Mouse (Mus musculus): ENCODE data around the gene Actn4. TPM values are rescaled to one million over a fixed set of nuclear protein-coding genes. Genes with fewer than 3 reads are reported as not detected.

Actn4 gene
- total RNA-seq, 4 experiments from 2014 or later: 57.8 to 82.0 (median 75.8) TPM

DNA sequence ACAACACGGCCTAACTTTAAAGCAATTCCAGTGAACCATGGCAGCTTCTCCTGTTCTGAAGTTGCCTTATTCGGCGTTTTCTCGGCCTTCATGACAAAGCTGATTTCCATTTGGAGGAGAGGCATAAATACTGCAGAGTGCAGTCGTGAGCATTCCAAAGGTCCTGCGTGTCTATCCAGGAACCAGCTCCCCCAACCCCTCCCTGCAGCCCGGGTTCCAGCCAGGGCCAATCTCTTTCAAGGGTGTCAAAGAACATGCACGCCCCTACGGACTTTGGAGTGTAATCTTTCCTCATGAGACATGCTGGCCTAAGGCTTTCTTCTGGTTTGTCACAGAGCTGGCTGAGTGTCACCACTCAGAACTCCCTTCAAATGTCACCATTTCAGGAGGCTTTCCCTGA is 36.8 kb downstream of the Actn4 start:
- DNase-seq (ENCODE audit: low spot score): no peak

DNA sequence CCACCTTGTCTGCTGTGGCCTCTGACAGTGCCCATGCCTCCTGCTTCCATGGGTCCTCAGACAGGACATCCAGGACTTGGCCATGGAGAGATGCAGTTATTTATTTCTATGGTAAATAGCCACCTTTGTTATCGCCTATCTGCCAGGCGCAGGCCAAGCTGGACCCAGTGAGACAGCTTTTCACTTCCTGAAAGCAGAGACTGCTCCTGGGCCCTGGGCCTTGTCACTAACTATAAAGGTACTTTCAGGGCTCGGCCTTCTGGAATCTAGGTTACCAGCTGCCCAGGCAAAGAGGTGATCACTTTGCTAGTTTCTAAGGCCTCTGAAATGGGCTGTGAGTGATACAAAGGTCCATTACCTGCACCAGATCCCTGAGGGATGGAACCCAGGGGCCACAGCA is 37.3 kb downstream of the Actn4 start:
- no peak for DNase-seq (ENCODE audit: low spot score)

DNA sequence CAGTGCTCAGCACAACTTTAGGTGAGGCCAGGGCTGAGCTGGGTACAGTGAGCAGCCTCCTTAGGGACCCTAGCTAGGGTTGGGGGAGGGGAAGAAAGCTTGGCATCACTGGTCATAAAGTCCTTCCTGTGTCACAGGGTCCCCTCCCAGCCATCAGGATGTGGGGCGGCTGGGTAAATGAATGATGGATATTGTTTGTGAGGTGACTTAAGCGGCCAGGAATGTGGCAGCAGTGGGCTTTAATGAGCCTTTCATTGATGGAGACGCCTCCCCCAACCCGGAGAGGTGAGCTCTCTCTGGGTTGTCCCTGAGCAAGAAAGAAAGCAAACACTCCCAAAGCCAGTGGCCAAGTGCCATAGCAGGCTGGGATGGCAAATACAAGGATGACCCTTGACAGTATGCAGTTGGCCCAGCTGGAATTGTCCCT is 38.3 kb downstream of the Actn4 start:
- no peak for DNase-seq (ENCODE audit: low spot score)

DNA sequence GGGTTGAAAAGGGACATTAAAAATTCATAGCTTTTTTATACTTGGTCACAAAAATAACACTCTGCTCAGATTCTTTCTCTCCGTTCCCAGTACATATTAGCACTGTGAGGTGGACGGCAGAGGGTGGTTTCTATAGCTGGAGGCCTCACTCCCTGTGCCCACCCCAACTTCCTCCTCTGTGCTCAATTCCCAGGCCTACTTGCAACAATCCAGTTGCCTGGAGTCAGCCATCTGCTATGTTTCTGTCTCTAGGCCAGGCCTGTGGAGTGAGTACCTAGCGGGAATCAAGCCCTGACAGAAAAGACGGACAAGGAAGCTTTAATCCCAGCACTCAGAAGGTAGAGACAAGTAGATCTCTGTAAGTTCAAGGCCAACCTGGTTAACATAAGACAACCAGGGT is 39.5 kb downstream of the Actn4 start:
- no peak for DNase-seq (ENCODE audit: low spot score)

DNA sequence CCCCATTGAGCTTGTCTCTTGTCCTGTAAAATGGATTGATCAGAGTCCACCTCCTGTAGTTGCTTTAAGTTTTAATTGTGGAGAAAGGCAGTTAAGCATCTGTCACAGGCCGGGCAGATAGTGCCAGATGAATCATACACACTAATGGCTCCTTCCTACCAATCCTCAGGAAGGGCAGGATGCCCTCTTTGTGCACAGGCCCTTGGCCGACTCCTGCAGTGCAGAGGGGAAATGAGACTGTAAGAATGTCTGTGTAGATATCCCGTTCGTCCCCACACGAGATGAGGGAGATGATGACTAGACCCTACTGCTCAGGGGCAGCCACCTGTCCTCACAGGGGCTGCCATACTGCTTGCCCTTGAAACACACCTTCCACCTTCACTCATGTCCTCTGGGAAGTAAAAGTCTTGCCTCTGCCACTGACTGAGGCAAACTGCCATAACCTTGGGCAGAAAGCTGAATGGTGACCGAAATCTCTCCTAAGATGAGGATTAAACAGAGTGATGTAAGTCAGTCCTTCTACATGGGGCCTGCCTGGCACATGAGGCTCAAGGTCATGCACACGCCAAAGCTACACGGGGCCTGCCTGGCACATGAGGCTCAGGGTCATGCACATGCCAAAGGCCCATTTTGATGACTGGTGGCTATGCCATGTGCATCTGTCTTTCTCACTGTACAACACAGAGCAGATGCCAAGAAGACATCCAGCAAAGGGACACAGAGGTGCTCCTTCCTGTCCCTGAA is 40.2 kb downstream of the Actn4 start:
- DNase-seq (ENCODE audit: low spot score): no peak

DNA sequence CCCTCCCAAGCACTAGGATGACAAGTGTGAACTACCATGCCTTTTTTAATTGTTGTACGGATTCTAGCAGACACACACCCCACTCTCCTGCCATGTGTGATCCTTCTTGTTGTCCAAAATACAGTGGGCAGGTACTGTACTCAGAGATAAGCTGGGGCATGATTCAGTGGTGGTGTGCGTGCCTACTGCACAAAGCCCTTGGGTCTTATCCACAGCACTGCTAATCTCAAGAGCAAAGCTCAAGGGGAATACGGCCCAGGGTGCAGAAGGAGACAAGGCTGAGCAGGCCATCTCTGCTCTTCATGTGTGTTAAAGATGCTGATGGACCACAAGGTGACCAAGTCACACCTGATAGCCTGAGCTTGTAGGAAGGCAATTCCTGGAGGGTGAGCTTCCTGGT is 41.0 kb downstream of the Actn4 start:
- no peak for DNase-seq (ENCODE audit: low spot score)

DNA sequence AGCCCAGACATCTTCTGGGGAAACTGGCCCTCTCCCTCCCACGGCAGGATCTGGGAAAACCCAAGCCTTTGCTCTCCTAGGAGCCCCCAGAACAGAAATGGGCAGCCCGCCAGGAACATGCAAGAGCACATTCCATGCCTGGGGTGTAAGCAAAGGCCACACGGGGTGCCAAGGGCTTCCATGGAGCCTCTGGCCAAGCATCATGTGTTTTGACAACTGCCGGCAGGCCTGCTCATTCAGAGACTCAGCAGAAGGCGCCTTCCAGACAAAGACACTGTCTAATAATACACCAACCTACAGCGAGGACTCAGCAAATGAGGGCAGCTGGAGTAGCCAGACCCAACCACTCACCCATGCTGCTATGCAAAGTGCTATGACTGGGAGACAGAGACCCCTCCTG is 42.3 kb downstream of the Actn4 start:
- peak; percentile 76 for DNase-seq (ENCODE audit: low spot score)

DNA sequence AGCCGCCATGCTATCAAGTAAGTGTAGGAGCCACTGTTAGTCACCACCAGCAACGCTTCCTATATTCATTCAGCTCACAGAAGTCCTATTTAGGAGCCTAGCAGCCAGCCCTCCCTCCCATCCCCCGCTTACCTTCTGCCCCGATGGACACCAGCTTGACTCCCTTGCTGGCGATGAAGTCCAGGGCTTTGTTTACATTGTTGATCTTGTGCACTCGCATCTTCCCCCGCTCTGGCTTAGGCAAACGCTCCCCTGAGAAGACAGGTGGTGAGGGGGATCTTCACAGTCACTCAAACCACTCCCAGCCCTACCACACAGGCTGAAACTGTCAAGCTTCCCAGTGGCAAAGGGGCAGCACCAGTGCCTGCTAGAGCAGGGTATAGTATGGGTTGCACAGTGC is 43.6 kb downstream of the Actn4 start:
- DNase-seq (ENCODE audit: low spot score): no peak

DNA sequence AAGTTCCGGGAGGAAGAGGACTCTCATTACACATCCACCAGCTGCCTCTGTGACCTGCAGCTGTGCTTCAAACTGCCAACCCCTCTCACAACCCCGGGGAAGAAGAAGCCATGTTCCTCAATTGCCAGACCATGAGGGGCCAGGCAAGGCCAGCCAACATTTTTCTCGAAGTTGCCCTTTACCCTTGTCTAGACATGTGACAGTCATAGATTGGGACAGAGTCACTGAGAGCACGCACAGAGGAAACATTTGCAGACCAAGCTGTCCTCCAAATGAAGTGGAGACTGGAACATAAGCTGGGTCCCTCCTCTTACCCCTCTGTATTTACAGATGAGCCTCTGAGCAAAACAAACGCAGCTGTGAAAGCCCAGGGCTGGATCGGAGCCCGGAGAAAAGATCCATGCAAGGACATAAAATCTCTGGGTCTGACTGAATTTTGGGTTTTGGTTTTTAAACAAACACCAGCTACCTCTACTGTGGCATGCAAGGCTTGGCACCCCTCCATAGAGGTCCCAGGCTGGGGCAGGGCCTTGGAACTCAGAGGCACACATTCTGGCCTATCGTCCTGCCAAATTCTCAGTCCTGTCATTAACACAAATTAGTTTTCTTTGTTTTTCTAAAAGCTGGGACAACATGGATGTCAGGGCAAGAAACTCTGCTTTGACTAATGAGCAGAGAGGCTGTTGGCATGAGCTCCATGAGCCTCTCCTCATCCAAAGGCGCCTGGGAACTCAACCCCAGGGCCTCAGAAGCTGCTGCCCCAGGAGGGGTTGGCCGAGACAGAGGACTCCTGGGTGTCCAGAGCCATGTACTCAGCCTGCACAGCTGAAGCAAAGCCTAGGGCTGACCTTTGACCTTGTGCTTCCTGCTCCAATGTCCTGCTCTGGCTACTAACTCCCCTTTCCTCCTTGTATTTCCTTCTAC is 44.4 kb downstream of the Actn4 start:
- DNase-seq (ENCODE audit: low spot score): no peak

DNA sequence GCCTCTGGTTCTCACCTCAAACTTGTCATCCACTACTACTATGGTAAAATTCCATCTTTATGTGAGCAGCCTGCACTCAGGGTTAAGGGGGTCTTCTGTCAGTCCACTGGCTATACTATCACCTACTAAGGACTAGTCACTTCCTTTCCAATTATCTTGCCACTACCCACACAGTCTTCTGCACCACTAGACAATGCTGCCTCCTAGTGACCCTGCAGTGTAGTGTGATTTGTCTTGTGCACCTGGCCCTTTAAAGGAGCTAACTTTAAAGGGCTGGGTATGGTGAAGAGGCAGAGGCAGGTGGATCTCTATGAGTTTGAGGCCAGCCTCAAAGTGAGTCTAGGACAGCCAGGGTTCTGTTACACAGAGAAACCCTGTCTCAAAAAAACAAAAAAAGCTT is 45.6 kb downstream of the Actn4 start:
- DNase-seq (ENCODE audit: low spot score): no peak

DNA sequence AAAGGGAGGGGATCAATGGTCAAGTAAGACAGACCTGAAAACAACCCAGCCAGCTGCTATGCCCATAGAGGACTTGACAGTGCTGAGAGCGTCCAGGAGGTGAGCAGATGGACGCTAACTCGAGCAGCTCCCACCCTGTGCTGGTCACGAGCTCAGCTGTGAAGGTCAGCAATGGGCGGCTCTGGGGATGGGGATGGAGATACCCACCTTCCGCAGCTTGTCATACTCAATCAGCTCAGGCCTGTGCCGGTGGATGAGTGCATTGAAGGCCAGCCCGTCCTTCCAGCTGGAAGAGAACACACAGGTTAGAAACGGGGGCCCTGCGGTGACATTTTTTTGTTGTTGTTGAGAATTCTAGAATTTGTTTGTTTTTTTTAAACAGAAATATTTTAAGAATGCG is 49.0 kb downstream of the Actn4 start:
- DNase-seq (ENCODE audit: low spot score): no peak

DNA sequence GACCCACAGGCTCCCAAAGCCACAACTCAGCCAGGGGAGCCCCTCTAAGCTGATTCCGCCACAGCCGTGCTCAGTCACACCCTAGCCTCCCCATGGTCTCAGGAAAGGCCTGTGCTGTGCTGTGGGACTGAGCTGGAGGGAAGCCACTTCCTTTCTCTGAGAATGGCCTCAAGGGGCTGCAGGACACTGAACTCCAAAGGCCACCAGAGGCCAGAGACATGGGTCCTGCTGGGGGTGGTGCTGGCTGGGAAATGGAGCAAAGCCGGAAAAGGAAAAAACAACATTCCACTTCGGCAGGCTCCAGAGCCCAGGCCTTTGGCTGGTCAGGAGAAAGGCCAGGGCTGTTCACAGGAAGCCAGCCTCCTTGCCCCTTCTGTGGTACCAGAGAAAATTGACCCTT is 50.5 kb downstream of the Actn4 start:
- DNase-seq (ENCODE audit: low spot score): peak; percentile 88

DNA sequence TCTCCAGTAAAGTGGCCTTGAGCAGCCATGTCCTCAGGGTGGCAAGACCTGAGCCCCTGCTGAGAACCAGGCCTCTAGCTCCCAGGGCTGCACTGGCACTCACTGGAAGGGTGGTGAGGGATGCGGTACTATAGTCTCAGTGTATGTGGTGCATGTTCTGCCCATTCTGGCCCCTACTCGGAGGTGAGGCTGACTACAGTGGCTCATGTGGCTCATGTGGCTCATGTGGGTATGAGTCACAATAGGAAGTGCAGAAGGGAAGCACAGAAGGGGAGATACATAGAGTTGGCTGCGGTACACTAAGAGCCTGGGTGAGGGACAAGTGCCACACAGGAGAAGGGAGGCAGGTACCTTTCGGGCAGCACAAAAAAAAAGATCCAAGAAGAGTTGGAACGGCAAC is 54.9 kb downstream of the Actn4 start:
- DNase-seq (ENCODE audit: low spot score): no peak

DNA sequence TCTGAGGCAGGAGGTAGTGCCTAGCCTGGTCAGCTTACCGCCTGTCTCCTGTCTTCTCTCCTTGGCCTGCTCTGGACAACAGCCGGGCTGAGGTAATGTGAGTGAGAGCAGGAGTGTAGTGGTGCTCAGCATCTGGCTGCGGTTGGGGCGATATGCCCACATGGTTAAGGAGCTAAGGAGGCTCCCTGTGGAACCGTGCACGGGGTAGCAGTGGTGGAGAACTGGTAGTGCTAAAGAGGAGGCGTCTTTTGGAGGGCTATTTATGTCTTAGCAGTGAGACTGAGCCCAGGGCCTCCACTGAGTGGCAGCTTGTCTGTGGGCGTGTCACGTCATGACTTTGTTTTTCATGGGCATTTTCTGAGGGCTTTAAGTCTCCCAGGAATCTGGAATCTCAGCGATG is 58.4 kb downstream of the Actn4 start:
- DNase-seq (ENCODE audit: low spot score): no peak

DNA sequence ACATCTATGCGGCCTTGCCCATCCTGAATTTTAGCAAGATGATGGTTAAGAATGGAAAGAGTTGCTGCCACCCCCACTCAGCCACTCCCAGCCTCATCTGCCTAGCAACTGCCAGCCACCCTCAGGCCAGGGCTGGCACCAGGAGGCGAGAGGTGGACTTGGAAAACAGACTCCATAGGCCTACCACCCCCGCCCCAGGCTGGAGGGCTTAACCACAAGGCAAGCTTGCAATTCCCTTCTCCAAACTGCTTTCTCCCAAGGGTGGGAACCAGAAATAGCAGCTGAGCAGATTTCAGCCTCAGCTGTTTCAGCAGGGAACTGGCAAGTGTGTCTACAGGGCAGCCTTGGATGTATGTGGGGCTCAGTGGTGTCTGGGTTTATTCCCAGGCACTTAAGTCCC is 59.3 kb downstream of the Actn4 start:
- no peak for DNase-seq (ENCODE audit: low spot score)

DNA sequence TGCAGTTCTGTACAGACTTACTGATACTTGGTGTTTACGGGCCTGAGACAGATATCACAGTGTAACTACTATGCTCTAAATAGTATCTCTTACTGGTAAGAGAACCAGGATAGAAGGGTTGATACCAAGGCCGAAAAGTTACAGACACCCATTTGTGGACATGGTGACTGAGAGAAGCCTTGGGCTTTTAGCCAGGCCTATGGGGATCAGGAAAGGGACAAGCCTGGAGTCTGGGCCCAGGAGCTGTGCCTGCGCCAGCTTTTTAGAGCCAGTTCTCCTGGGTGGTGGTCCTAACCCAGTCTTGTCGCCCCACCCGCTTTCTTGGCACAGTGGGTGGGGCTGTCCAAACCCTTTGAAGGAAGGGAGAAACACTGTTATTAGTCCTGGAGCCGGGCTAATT is 60.0 kb downstream of the Actn4 start:
- DNase-seq (ENCODE audit: low spot score): no peak

DNA sequence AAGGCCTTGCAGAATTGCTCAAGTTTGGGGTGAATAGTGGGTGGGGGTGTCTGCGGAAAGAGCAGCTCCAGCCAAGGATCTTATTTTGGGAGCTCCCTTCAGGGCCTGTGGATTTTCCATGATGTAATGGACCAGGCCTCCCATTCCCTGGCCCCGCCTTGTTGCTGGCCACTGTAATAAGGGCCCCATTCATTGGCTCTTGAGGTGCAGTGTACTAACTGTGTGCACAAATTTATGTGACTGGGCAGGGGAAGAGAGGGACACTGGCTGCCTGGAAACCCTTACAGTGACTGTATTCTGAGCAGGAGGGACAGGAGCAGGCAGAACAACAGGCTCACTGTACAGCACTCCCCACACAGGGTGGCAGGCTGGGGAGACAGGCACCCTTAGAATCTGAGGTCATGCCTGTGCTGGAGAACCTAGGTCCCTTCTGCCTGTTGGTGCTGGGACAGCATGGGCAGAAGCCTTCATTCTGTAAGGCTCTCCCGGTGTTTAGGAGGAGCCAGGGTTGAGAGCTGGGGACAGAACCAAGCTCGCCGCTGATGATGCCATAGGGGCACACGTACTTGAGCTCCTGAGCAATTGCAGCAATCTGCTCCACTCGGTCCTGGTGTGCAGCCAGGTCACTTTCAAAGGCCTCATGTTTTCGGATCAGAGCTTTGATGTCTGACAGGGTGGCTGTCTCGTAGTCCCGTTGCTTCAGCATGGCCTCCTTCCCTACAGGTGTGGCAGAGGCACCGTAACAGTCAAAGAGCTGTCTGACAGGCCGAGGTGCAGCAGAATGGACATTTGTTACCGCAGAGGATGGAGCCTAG is 60.6 kb downstream of the Actn4 start:
- peak; percentile 71 for DNase-seq (ENCODE audit: low spot score)

DNA sequence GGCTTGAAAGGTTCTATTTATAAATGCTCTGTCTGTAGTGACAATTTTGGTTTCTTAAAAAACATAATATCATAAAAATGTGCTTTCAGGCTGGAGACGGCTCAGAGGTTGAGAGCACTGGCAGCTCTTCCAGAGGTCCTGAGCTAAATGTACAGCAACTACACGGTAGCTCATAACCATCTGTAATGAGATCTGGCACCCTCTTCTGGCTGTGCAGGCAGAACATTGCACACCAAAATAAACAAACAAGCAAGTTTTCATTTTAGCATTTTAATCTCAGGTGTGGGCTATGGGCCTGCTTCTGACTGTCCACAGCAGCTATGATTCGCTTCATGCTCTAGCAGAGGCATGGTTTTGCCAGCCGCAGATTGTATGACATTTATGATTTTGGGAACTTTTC is 62.2 kb downstream of the Actn4 start:
- DNase-seq (ENCODE audit: low spot score): no peak

DNA sequence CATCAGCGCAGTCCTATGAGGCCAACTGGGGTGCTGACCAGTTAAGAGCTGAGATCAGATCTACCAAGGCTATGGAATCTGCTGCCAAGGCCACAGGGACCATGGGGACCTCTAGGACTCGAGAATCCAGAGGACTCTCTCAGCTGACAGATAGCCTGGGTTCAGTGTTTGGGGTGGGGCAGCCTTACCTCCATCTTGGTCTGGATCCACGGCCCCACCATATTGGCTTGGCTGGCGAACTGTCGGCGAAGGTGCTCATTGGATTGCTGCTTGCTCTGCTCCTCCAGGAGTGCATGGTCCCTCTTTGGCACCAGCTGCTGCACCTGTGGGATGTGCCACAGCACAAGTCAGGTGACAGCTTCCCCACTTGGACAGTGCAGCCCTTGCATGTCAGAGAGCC is 64.5 kb downstream of the Actn4 start:
- no peak for DNase-seq (ENCODE audit: low spot score)

DNA sequence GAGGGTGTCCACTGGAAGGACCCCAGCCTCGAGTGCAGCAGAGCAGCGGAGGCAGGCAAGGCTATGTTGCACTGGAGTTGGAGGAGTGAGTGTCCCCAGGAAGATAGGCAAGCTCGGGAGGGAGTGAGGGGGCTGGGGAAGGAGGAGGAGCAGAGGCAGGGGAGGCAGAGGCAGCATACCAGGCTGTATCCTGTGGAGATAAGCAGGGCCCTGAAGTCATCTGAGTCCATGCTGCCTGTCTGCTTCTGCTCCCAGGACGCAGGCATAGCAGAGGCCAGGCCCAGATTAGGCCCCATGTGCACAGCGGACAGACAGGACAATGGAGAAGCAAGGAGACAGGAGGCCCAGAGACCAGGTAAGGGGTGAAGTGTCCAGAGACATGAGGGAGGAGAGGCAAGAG is 67.2 kb downstream of the Actn4 start:
- DNase-seq (ENCODE audit: low spot score): no peak

DNA sequence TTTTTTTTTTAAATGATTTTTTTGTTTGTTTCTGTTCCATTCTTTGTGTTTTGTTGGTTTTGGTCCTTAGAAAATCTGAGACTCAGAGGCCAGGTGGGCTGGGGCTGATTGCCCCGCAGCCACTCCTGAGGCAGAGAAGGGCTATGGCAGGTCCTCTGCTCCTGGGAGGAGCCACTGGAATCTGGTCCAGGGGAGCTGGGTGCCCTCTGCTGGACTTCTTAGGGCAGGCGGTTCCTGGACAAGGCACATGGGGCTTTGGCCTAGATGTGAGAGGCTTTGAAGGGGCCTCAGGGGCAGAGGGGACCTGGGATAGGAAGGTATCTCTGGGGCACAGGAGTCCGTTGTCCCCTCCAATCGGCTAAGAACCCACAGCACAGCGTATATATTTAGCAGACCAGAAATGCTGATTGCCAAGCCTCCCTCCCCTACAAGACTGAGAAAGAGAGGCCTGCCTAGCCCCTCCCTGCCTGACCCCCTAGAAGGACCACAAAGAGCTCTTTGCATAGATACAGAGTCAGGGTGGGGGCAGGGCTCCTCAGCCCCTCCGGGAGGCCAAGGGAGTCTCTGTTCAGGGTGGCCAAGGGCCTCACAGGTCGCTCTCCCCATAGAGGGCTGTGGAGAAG is 68.4 kb downstream of the Actn4 start:
- no peak for DNase-seq (ENCODE audit: low spot score)

DNA sequence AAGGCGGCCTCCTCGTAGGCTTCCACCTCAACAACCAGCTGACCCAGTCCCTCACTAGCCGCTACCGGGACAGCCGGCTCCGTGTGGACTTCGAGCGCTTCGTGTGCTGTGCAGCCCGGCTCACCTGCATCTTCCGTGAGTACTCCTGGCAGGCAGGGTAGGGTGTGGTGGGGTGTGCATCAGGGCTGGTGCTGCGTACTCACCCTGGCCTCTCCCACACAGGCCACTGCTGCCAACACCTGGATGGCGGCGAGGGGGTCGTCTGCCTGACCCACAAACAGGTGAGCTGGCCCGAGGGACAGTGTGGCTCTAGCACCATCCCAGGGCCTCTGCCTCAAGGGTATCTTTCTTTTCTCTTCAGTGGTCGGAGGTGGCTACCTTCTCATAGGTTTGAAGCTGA is 69.5 kb downstream of the Actn4 start:
- no peak for DNase-seq (ENCODE audit: low spot score)
